Mouse (Mus musculus): ENCODE data around the gene Mllt6. TPM values are rescaled to one million over a fixed set of nuclear protein-coding genes. Genes with fewer than 3 reads are reported as not detected.

The Mllt6 gene
- total and polyA plus RNA-seq, 3 experiments: 17.2 to 17.6 TPM; not detected in 1

DNA sequence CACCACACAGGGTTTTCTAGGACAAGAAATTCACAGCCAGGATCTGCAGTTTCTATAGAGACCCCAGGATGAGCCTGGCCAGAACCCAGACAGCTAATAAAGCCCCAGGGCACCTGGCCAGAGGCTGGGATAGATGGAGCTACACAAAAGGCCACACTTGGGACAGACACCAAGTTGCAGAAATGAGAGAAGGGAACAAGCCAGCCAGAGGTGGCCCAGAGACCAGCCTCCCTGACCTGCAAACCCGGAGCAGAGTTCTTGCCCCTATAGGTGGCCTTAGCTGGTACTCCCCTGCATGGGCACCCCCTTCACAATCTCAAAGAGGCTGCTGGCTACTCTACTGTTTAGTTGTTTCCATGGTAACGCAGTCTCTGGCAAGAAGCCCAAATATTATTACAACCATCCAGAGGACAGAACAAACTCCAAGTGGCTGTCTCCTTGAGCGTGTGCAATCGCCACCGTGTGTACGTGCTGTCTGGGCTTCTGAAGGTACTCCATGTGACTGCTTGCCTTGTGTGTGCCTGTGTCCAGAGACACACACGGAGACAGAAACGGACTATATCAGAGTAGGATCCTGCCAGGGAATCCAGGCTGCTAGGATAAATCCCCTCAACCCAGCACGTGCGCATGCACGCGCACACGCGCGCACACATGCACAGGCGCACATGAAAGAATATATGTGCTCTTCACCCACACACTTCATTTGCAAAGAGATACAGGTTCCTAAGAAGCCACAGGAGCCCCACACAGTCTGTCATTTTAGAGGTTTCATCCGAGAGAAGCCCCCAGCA, 31.9 kb downstream of the Mllt6 start:
- Histone ChIP-seq H3K9ac (ENCODE audit: control insufficient read depth, low read depth, low read length, poor library complexity, severe bottlenecking) (no peak overlapping the region), H3K27me3 (ENCODE audit: control insufficient read depth in 1 of 2, insufficient read depth in 2 of 2, low read length in 2 of 2) (no peaks in the 10 kb centered on the region), H3K4me3 (ENCODE audit: control insufficient read depth in 1 of 2, insufficient read depth in 1 of 2, low read depth in 2 of 2, low read length in 2 of 2) (no peak overlapping the region), H3K27ac (ENCODE audit: control insufficient read depth, low read depth, low read length) (no peak overlapping the region), H3K79me2 (ENCODE audit: control insufficient read depth, insufficient read depth, low read length, poor library complexity) (peaks cover 8% of the 10 kb centered on the region; the same call in 1 of the 2 replicates), H3K9me3 (replicated peaks; ENCODE audit: insufficient read depth, low read length) (no peaks in the 10 kb centered on the region), H3K36me3 (ENCODE audit: control insufficient read depth in 1 of 2, insufficient read depth in 2 of 2, low read length in 2 of 2) (peaks cover 0 to 1% of the 10 kb centered on the region in 2 experiments; a peak in 2 of 4 replicates), H3K4me1 (ENCODE audit: control insufficient read depth in 1 of 2, insufficient read depth in 2 of 2, low read length in 2 of 2) (peaks cover 0 to 10% of the 10 kb centered on the region in 2 experiments; a peak in 2 of 4 replicates)
- no peak for TF ChIP-seq MXI1 (IDR thresholded peaks at IDR 0.05; ENCODE audit: low read depth, low read length)
- TF ChIP-seq CHD1 (IDR thresholded peaks at IDR 0.05; ENCODE audit: low read depth, low read length): no peak
- TF ChIP-seq TCF12 (IDR thresholded peaks at IDR 0.05; ENCODE audit: low read depth, low read length): no peak
- TF ChIP-seq USF2 (IDR thresholded peaks at IDR 0.05; ENCODE audit: borderline replicate concordance in 1 of 2, insufficient read depth in 1 of 2, low read depth in 1 of 2, low read length in 2 of 2): no peak
- TF ChIP-seq MYC (IDR thresholded peaks at IDR 0.05; ENCODE audit: low read depth, low read length): no peak
- no peak for TF ChIP-seq TBP (IDR thresholded peaks at IDR 0.05; ENCODE audit: low read depth, low read length)
- no peak for TF ChIP-seq RAD21 (IDR thresholded peaks at IDR 0.05; ENCODE audit: low read depth, low read length)
- no peak for TF ChIP-seq POLR2A (IDR thresholded peaks at IDR 0.05; ENCODE audit: control insufficient read depth in 1 of 2, insufficient read depth in 1 of 2, low read depth in 1 of 2, low read length in 2 of 2, poor library complexity in 1 of 2)
- no peak for TF ChIP-seq SMC3 (IDR thresholded peaks at IDR 0.05; ENCODE audit: low read depth, low read length)
- no peak for TF ChIP-seq POLR2AphosphoS2 (IDR thresholded peaks at IDR 0.05; ENCODE audit: low read length)
- TF ChIP-seq RCOR1 (IDR thresholded peaks at IDR 0.05; ENCODE audit: low read depth, low read length): no peak
- TF ChIP-seq SIN3A (IDR thresholded peaks at IDR 0.05; ENCODE audit: low read length): no peak
- no peak for TF ChIP-seq E2F4 (IDR thresholded peaks at IDR 0.05; ENCODE audit: borderline replicate concordance, low read depth, low read length)
- TF ChIP-seq MAX (IDR thresholded peaks at IDR 0.05; ENCODE audit: low read length): no peak
- no peak for TF ChIP-seq HCFC1 (IDR thresholded peaks at IDR 0.05; ENCODE audit: low read depth, low read length)
- no peak for DNase-seq (ENCODE audit: low read depth, low spot score)

DNA sequence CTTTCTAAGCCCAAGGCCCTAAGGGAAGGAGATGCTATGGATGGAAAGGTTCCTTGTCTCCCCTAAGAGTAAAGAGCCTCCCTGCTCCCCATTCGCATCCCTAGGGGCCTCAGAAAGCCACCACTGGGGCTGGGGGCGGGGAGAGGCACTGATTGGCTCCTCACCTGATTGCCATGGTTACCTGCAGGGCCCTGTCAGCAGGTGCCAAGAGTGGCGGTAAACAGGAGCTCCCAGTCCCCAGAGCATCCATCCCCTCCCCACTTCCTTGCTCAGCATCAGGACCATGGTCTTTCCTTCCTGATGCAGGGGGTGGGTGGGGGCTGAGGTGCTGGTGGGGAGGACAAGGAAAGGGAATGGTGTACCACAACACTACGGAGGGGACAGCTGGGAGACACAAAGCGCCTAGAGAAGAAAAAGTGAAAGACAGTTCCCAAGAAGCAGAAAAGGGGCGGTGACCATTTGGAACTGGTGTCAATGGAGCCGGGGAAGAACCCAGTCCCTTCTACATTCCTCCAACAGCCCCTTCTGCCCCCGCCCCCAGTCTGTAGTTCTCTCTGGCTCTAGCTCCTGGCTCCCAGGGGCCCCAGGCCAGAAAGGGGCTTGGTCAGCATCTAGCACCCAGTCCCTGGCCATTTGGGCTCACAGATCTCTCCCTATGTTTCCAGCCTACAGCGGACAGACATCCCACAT, 32.6 kb downstream of the Mllt6 start:
- Histone ChIP-seq H3K36me3 (ENCODE audit: control insufficient read depth in 1 of 2, insufficient read depth in 2 of 2, low read length in 2 of 2) (peaks cover 0 to 1% of the 10 kb centered on the region in 2 experiments; a peak in 2 of 4 replicates), H3K4me3 (ENCODE audit: control insufficient read depth in 1 of 2, insufficient read depth in 1 of 2, low read depth in 2 of 2, low read length in 2 of 2) (no peak overlapping the region), H3K27ac (ENCODE audit: control insufficient read depth, low read depth, low read length) (no peak overlapping the region), H3K9me3 (replicated peaks; ENCODE audit: insufficient read depth, low read length) (no peaks in the 10 kb centered on the region), H3K9ac (ENCODE audit: control insufficient read depth, low read depth, low read length, poor library complexity, severe bottlenecking) (no peak overlapping the region), H3K27me3 (ENCODE audit: control insufficient read depth in 1 of 2, insufficient read depth in 2 of 2, low read length in 2 of 2) (no peaks in the 10 kb centered on the region), H3K4me1 (ENCODE audit: control insufficient read depth in 1 of 2, insufficient read depth in 2 of 2, low read length in 2 of 2) (peaks cover 0 to 10% of the 10 kb centered on the region in 2 experiments; a peak in 3 of 4 replicates), H3K79me2 (ENCODE audit: control insufficient read depth, insufficient read depth, low read length, poor library complexity) (peaks cover 8% of the 10 kb centered on the region; the same call in 1 of the 2 replicates)
- TF ChIP-seq MXI1 (IDR thresholded peaks at IDR 0.05; ENCODE audit: low read depth, low read length) (no peak), RAD21 (IDR thresholded peaks at IDR 0.05; ENCODE audit: low read depth, low read length) (no peak), CHD2 (IDR thresholded peaks at IDR 0.05; ENCODE audit: low read length) (no peak), CHD1 (IDR thresholded peaks at IDR 0.05; ENCODE audit: low read depth, low read length) (no peak), EP300 (IDR thresholded peaks at IDR 0.05; ENCODE audit: low read depth in 1 of 2, low read length in 2 of 2) (no peak), TBP (IDR thresholded peaks at IDR 0.05; ENCODE audit: low read depth, low read length) (no peak), MEF2A (IDR thresholded peaks at IDR 0.05; ENCODE audit: extremely low read depth, insufficient replicate concordance, low read depth, low read length, poor library complexity, severe bottlenecking) (no peak), HCFC1 (IDR thresholded peaks at IDR 0.05; ENCODE audit: low read depth, low read length) (no peak), MAFK (IDR thresholded peaks at IDR 0.05; ENCODE audit: borderline replicate concordance, low read depth, low read length) (no peak), UBTF (IDR thresholded peaks at IDR 0.05; ENCODE audit: borderline replicate concordance, insufficient read depth, low read depth, low read length) (no peak)
- no peak for DNase-seq (ENCODE audit: low read depth, low spot score)

All from MEL (cell line).